Mouse (Mus musculus) midbrain, postnatal 0 days (tissue): ENCODE measurements around the gene Sike1. TPM values are rescaled to one million over a fixed set of nuclear protein-coding genes. Genes with fewer than 3 reads are reported as not detected.

Experiments
- ATAC-seq: fragments of 200-750 bp; cut with Nextera tagmentation; 2 replicates; pipeline ENCODE4 v1.8.0; 2017; ENCODE audit warnings: moderate number of reproducible peaks, mild to moderate bottlenecking, moderate TSS enrichment, moderate library complexity; ENCODE audit not compliant: low FRiP score
- DNase-seq: peaks from one replicate; pipeline ENCODE4 v3.0.0-alpha.2; 2015; ENCODE audit warnings: low spot score
- H3K27ac ChIP-seq: fragments of 300-500 bp; sonication (generic); 2 replicates; pipeline ENCODE4 v1.5.1; 2014; ENCODE audit warnings: low read depth, mild to moderate bottlenecking, low read length, mixed read lengths
- H3K27me3 ChIP-seq: fragments of 300-500 bp; sonication (generic); 2 replicates; pipeline ENCODE4 v1.6.1; 2014; ENCODE audit warnings: low read length, control low read depth, mixed read lengths; ENCODE audit not compliant: insufficient read depth
- H3K36me3 ChIP-seq: fragments of 300-500 bp; sonication (generic); 2 replicates; pipeline ENCODE4 v1.6.1; 2014; ENCODE audit warnings: low read length, control low read depth, mixed read lengths; ENCODE audit not compliant: insufficient read depth
- H3K4me1 ChIP-seq: fragments of 300-500 bp; sonication (generic); 2 replicates; pipeline ENCODE4 v1.6.1; 2014; ENCODE audit warnings: mild to moderate bottlenecking, control low read depth, antibody characterized with exemption, low read length, mixed read lengths; ENCODE audit not compliant: insufficient read depth
- H3K4me2 ChIP-seq: fragments of 300-500 bp; sonication (generic); 2 replicates; pipeline ENCODE4 v1.6.1; 2014; ENCODE audit warnings: low read depth, mild to moderate bottlenecking, low read length, mixed read lengths; ENCODE audit not compliant: poor library complexity, severe bottlenecking
- H3K4me3 ChIP-seq: fragments of 300-500 bp; sonication (generic); 2 replicates; pipeline ENCODE4 v1.5.1; 2014; ENCODE audit warnings: low read depth, mild to moderate bottlenecking, low read length, moderate library complexity
- H3K9ac ChIP-seq: fragments of 300-500 bp; sonication (generic); replicated peaks from 2 replicates; pipeline ENCODE4 v1.6.1; 2014; ENCODE audit warnings: mild to moderate bottlenecking, low read length, moderate library complexity, mixed read lengths; ENCODE audit not compliant: poor library complexity, severe bottlenecking
- H3K9me3 ChIP-seq: fragments of 300-500 bp; sonication (generic); 2 replicates; pipeline ENCODE4 v1.6.1; 2016; ENCODE audit warnings: low read length, control low read depth
- CTCF ChIP-seq: IDR thresholded peaks from 2 replicates; pipeline ENCODE4 v1.5.1; 2016; ENCODE audit warnings: antibody characterized with exemption, mild to moderate bottlenecking
- WGBS: fragments of 180-500 bp; shearing (Covaris S2); extraction: QIAGEN DNeasy Blood & Tissue Kit; methylation state at CpG from one replicate; pipeline ENCODE4 v1.1.7; 2014; 5-methylcytosine and 5-hydroxymethylcytosine counted together
- polyA plus RNA-seq: library from polyadenylated mRNA; unstranded; fragments of >200 nt; fragmentation: Nextera tagmentation; extraction: Ambion mirVana; gene quantifications from 2 replicates; pipeline ENCODE4 v1.2.1, GENCODE M21; 2015
- total RNA-seq: library from RNA; depleted of rRNA; stranded (reverse); fragments of >200 nt; gene quantifications from 2 replicates; pipeline ENCODE4 v1.2.3, GENCODE M21; 2014

The Sike1 gene
- total and polyA plus RNA-seq, 2 experiments from 2014 or later = 48.3 to 49.1 TPM

DNA sequence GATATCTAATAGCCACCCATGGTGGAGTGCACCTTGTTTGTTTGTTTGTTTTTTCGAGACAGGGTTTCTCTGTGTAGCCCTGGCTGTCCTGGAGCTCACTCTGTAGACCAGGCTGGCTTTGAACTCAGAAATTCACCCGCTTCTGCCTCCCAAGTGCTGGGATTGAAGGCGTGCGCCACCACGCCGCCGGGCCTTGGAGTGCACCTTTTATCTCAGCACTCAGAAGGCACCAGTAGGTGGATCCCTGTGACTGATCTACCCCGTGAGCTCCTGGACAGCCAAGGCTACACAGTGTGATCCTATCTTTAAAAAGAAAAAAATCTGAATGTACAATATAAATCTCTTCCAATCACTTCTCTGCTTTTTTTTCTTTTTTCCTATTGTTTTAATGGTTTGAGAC, 4.5 kb upstream of the Sike1 start:
- WGBS = 88% methylated on average over 8 of the region's 8 CpGs
- H3K4me2 ChIP-seq = no peak overlapping the region
- TF ChIP-seq CTCF = no peak
- H3K9me3 ChIP-seq = no peaks in the 10 kb centered on the region
- no peaks in the 10 kb centered on the region for H3K36me3 ChIP-seq
- no peak overlapping the region for H3K4me3 ChIP-seq
- H3K9ac ChIP-seq = no peak overlapping the region
- no peak overlapping the region for H3K27ac ChIP-seq
- no peak for ATAC-seq
- no peak for DNase-seq
- H3K27me3 ChIP-seq = no peaks in the 10 kb centered on the region
- peaks cover 3% of the 10 kb centered on the region; the same call in 1 of the 2 replicates for H3K4me1 ChIP-seq

GRCm38 (mm10) chr3:102992936-102993335, 2.6 kb upstream of the Sike1 start:
- no peak for TF ChIP-seq CTCF
- DNase-seq = no peak
- H3K4me3 ChIP-seq = no peak overlapping the region
- no peaks in the 10 kb centered on the region for H3K9me3 ChIP-seq
- no peaks in the 10 kb centered on the region for H3K36me3 ChIP-seq
- H3K27me3 ChIP-seq = no peaks in the 10 kb centered on the region
- no peak overlapping the region for H3K4me2 ChIP-seq
- no peak overlapping the region for H3K9ac ChIP-seq
- 49% methylated on average over 3 of the region's 3 CpGs for WGBS
- ATAC-seq = no peak
- H3K4me1 ChIP-seq = peaks cover 7% of the 10 kb centered on the region; the same call in 1 of the 2 replicates
- no peak overlapping the region for H3K27ac ChIP-seq

DNA sequence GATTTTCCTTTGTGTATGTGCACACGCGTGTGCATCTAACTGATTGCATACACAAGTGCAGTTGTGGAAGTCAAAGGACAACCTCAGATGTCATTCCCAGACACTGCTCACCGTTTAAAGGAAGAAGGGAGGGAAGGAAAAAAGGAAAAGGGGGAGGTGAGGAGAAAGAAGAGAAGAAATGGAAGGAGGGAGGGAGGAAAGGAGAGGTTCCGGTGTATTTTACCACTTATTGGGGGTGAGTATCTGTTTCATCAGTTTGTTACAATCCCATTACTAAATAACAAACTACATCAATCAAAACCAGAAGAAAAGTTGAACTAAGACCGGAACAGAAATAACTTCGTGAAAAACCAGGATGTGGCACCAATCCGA, 289 bp upstream of the Sike1 start:
- Histone ChIP-seq H3K9ac (peak overlapping the region; percentile 90; the same call in 1 of the 2 replicates), H3K4me2 (peak overlapping the region; percentile 65), H3K4me1 (peaks cover 7% of the 10 kb centered on the region; the same call in 1 of the 2 replicates), H3K4me3 (peak overlapping the region; percentile 85), H3K27me3 (no peaks in the 10 kb centered on the region), H3K9me3 (no peaks in the 10 kb centered on the region), H3K27ac (peak overlapping the region; percentile 82), H3K36me3 (peaks cover 17% of the 10 kb centered on the region)
- ATAC-seq (0 out of 2 replicates have a peak, but pooled peaks have one; percentile 15), DNase-seq (no peak)
- 46% methylated on average over 7 of the region's 7 CpGs for WGBS
- no peak for TF ChIP-seq CTCF

DNA sequence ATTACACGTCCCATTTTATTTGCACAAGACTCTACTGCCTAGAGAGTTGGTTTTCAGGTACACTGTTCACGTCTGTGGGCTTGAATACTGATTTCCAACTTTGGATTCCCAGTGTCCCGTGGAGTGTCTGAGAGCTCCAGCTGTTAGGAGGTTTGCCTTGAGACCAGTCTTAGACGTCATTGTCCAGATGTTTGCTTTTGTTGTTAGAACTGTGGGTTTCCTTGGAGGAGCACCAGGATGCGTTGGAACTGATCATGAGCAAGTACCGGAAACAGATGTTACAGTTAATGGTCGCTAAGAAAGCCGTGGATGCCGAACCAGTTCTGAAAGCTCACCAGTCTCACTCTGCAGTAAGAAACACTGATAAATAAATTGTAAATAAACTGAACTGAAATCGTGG, 1.5 kb downstream of the Sike1 start:
- Histone ChIP-seq H3K36me3 (peaks cover 26% of the 10 kb centered on the region), H3K4me2 (no peak overlapping the region), H3K4me3 (peak overlapping the region; percentile 85; the same call in 1 of the 2 replicates), H3K9ac (no peak overlapping the region), H3K4me1 (peaks cover 7% of the 10 kb centered on the region; the same call in 1 of the 2 replicates), H3K9me3 (no peaks in the 10 kb centered on the region), H3K27me3 (no peaks in the 10 kb centered on the region), H3K27ac (no peak overlapping the region)
- ATAC-seq (no peak), DNase-seq (no peak)
- TF ChIP-seq CTCF = no peak
- 74% methylated on average over 10 of the region's 10 CpGs for WGBS

DNA sequence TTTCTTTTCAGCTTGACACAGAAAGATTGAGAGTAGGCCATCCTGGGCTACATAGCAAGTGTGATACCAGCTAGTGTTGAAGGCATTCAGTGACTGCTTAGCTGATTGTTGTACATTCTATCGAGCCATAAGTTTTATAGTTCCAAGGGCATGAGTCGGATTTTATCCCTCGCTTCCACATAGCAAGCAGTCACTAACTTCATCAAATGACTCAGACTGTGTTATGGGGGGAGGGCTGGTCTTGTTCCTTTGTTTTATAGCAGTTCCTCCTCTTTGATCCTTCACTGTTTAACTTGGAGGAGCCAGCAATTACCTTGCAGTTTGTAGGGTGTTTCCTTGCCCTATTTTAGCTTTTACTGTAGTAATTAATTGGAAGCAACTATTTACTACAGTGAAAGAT, 2.1 kb downstream of the Sike1 start:
- H3K36me3 ChIP-seq = peaks cover 31% of the 10 kb centered on the region
- WGBS = 91% methylated on average over 3 of the region's 3 CpGs
- H3K9ac ChIP-seq = no peak overlapping the region
- ATAC-seq (no peak), DNase-seq (no peak)
- H3K4me2 ChIP-seq = no peak overlapping the region
- peaks cover 7% of the 10 kb centered on the region; the same call in 1 of the 2 replicates for H3K4me1 ChIP-seq
- no peak overlapping the region for H3K27ac ChIP-seq
- TF ChIP-seq CTCF = no peak
- H3K27me3 ChIP-seq = no peaks in the 10 kb centered on the region
- H3K9me3 ChIP-seq = no peaks in the 10 kb centered on the region
- H3K4me3 ChIP-seq = no peak overlapping the region

DNA sequence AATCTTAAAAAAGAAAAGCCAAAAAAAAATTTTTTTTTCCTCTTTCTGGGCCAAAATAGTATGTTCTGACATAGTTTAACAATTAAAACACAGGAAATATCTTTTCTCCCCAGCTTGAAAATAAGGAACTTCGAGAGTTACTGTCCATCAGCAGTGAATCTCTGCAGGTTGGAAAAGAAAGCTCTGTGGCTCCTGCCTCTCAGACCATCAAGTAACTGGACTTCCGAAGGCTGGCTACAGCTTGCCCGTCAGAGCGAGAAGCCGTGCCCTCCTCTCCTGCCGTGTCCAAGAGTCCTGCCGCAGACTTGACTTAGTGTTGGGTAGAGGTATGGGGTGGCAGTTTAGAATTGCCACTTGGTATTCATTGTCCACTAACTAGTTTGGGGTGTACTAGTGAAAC, 6.1 kb downstream of the Sike1 start:
- DNase-seq (no peak), ATAC-seq (no peak)
- H3K9me3 ChIP-seq = no peaks in the 10 kb centered on the region
- no peak overlapping the region for H3K4me2 ChIP-seq
- WGBS = 96% methylated on average over 7 of the region's 7 CpGs
- no peak for TF ChIP-seq CTCF
- peaks cover 36% of the 10 kb centered on the region for H3K36me3 ChIP-seq
- no peaks in the 10 kb centered on the region for H3K27me3 ChIP-seq
- H3K4me1 ChIP-seq = peaks cover 2% of the 10 kb centered on the region; the same call in 1 of the 2 replicates
- no peak overlapping the region for H3K27ac ChIP-seq
- no peak overlapping the region for H3K4me3 ChIP-seq
- H3K9ac ChIP-seq = no peak overlapping the region
